Mouse (Mus musculus) heart, embryonic 13.5 days (tissue): ENCODE data around the gene 9930022D16Rik. TPM values are rescaled to one million over a fixed set of nuclear protein-coding genes. Genes with fewer than 3 reads are reported as not detected.

ENCODE experiments used
- ATAC-seq: fragments of 200-750 bp; cut with Nextera tagmentation; 2 replicates; pipeline ENCODE4 v1.8.0; 2017; ENCODE audit warnings: moderate TSS enrichment; ENCODE audit not compliant: insufficient number of reproducible peaks, low FRiP score, low TSS enrichment; ENCODE audit errors: extremely low read depth
- H3K27ac ChIP-seq: fragments of 300-500 bp; sonication (generic); replicated peaks from 2 replicates; pipeline ENCODE4 v1.5.1; 2015; ENCODE audit warnings: moderate library complexity, mild to moderate bottlenecking, inconsistent platforms
- H3K27me3 ChIP-seq: fragments of 300-500 bp; sonication (generic); replicated peaks from 2 replicates; pipeline ENCODE4 v1.6.1; 2015; ENCODE audit warnings: mild to moderate bottlenecking, inconsistent platforms
- H3K36me3 ChIP-seq: fragments of 300-500 bp; sonication (generic); 2 replicates; pipeline ENCODE4 v1.6.1; 2015; ENCODE audit warnings: mild to moderate bottlenecking, inconsistent platforms
- H3K4me1 ChIP-seq: fragments of 300-500 bp; sonication (generic); 2 replicates; pipeline ENCODE4 v1.6.1; 2015; ENCODE audit warnings: inconsistent platforms
- H3K4me2 ChIP-seq: fragments of 300-500 bp; sonication (generic); 2 replicates; pipeline ENCODE4 v1.6.1; 2015; ENCODE audit warnings: inconsistent platforms, mild to moderate bottlenecking, moderate library complexity
- H3K4me3 ChIP-seq: fragments of 300-500 bp; sonication (generic); 2 replicates; pipeline ENCODE4 v1.5.1; 2015; ENCODE audit warnings: moderate library complexity, mild to moderate bottlenecking, inconsistent platforms
- H3K9ac ChIP-seq: fragments of 300-500 bp; sonication (generic); 2 replicates; pipeline ENCODE4 v1.6.1; 2015; ENCODE audit warnings: inconsistent platforms, mild to moderate bottlenecking, moderate library complexity
- H3K9me3 ChIP-seq: fragments of 300-500 bp; sonication (generic); 2 replicates; pipeline ENCODE4 v1.6.1; 2016; ENCODE audit warnings: inconsistent platforms
- WGBS: fragments of 180-500 bp; shearing (Covaris S2); methylation state at CpG from one replicate; pipeline ENCODE4 v1.1.7; 2015; ENCODE audit warnings: mixed read lengths; 5-methylcytosine and 5-hydroxymethylcytosine counted together
- polyA plus RNA-seq: library from polyadenylated mRNA; unstranded; fragments of >200 nt; fragmentation: Nextera tagmentation; extraction: Ambion mirVana; gene quantifications from 2 replicates; pipeline ENCODE4 v1.2.1, GENCODE M21; 2015

The 9930022D16Rik gene
- polyA plus RNA-seq, 1 experiment from 2014 or later: not detected

DNA sequence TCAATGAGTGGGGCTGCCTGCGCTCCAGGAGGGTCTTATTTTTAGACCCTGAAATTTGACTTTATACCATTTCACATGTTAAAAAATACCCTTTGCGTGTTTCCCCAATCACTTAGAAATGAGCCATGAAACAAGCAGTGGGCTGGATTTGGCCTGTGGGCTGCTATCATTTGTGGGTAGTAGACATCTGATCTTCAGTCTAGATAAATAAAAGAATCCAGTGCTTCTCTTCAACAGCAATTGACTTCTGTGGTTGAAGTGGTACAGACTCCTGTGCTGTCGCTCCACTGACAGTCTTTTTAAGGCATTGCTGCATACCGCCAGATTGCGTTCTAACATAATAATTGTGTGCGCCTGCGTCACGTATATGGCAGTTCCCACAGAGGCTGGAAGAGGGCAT, 28.4 kb upstream of the 9930022D16Rik start:
- Histone ChIP-seq H3K27ac (no peak overlapping the region), H3K9ac (no peak overlapping the region), H3K36me3 (no peaks in the 10 kb centered on the region), H3K9me3 (no peaks in the 10 kb centered on the region), H3K4me2 (no peak overlapping the region), H3K4me1 (peaks cover 59% of the 10 kb centered on the region), H3K27me3 (no peaks in the 10 kb centered on the region), H3K4me3 (no peak overlapping the region)
- WGBS: 84% methylated on average over 8 of the region's 8 CpGs
- ATAC-seq: no peak

DNA sequence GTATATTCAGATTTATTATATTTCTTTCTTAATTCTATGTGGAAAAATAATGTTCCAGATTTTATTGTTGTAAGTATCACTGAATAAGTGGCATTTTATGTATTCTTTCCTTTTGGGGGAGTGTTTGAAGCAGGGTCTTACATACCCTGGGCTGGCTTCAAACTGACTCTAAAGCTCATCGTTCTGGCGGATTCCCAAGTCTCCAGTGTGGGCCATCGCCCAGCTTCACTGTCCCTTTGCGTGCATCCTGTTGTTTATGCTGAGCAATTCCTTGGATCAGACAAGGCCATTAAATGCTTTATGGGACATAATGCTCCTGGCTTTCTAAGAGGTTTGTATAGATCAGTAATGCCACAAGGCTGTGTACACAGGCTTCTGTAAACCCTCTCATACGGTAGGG, 24.7 kb upstream of the 9930022D16Rik start:
- no peaks in the 10 kb centered on the region for H3K27me3 ChIP-seq
- no peak overlapping the region for H3K9ac ChIP-seq
- ATAC-seq: no peak
- no peaks in the 10 kb centered on the region for H3K9me3 ChIP-seq
- no peak overlapping the region for H3K4me3 ChIP-seq
- H3K4me2 ChIP-seq: no peak overlapping the region
- WGBS: 87% methylated on average over 5 of the region's 5 CpGs
- H3K4me1 ChIP-seq: peaks cover 61% of the 10 kb centered on the region
- no peak overlapping the region for H3K27ac ChIP-seq
- peaks cover 16% of the 10 kb centered on the region for H3K36me3 ChIP-seq

DNA sequence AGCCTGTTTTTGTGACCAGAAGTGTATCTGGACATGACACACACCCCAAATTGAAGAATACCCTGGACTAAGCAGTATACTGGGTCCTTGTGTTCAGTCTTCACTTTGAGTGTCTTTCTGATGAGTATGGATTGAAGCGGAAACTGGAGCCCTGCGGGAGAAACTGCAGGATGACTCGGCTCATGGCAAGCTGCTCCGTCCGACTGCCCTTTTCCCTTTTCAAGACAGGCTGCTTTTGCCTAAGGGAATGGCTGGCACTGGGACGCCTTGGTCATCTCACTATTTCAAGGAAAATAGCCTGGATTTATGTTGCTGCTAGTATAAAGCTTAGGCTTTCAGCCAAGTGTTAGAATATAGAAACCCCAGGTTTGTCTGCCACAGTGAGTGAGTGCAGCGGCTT, 22.5 kb upstream of the 9930022D16Rik start:
- Histone ChIP-seq H3K4me1 (peaks cover 51% of the 10 kb centered on the region), H3K27me3 (no peaks in the 10 kb centered on the region), H3K9me3 (no peaks in the 10 kb centered on the region), H3K9ac (no peak overlapping the region), H3K36me3 (peaks cover 32% of the 10 kb centered on the region), H3K27ac (no peak overlapping the region), H3K4me2 (no peak overlapping the region), H3K4me3 (no peak overlapping the region)
- 88% methylated on average over 7 of the region's 7 CpGs for WGBS
- no peak for ATAC-seq

DNA sequence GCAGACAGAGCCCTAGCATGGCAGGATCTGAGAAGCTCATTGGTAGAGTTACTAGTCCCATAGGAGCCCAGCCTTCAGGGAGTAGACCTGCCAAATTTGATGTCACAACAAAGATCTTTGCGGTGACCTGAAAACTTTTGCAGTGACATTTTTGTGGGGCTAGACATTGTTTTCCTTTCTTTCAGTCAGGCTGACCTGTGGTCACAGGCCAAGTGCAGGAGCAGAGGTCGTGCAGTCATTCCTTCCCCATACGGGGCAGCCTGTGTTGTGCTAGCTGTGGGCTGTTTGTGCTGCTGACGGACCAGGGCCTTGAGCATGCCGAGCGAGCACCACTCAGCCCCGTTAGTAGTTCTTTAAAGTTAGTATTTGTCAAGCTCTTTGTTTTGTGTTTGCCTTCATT, 22.0 kb upstream of the 9930022D16Rik start:
- 75% methylated on average over 7 of the region's 7 CpGs for WGBS
- no peak for ATAC-seq
- peaks cover 37% of the 10 kb centered on the region for H3K36me3 ChIP-seq
- H3K4me1 ChIP-seq: peaks cover 48% of the 10 kb centered on the region
- no peaks in the 10 kb centered on the region for H3K9me3 ChIP-seq
- no peak overlapping the region for H3K4me2 ChIP-seq
- H3K27ac ChIP-seq: no peak overlapping the region
- no peak overlapping the region for H3K9ac ChIP-seq
- no peaks in the 10 kb centered on the region for H3K27me3 ChIP-seq
- no peak overlapping the region for H3K4me3 ChIP-seq

DNA sequence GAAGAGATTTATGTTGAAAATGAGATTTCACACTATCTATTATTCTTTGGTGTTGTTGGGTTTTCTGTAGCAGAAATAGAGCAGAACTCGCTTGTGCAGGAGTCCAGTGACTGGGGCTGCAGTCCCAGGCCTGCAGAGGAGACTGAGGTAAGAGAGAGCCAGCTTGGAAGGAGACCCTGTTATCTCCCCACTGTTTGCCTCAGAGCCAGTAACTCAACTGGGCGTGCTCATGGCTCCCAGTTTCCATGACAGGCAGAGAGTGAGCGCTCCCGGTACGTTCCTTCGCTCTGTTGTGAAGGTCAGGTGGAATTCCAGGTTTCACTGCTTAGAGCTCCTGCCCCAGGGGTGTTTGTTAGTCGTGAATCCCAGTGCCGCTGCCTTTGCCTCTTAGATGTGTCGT, 21.1 kb upstream of the 9930022D16Rik start:
- H3K4me2 ChIP-seq: no peak overlapping the region
- no peaks in the 10 kb centered on the region for H3K9me3 ChIP-seq
- H3K27me3 ChIP-seq: no peaks in the 10 kb centered on the region
- no peak overlapping the region for H3K9ac ChIP-seq
- H3K27ac ChIP-seq: no peak overlapping the region
- H3K4me3 ChIP-seq: no peak overlapping the region
- no peak for ATAC-seq
- peaks cover 44% of the 10 kb centered on the region for H3K36me3 ChIP-seq
- WGBS: 74% methylated on average over 9 of the region's 9 CpGs
- peaks cover 39% of the 10 kb centered on the region for H3K4me1 ChIP-seq

DNA sequence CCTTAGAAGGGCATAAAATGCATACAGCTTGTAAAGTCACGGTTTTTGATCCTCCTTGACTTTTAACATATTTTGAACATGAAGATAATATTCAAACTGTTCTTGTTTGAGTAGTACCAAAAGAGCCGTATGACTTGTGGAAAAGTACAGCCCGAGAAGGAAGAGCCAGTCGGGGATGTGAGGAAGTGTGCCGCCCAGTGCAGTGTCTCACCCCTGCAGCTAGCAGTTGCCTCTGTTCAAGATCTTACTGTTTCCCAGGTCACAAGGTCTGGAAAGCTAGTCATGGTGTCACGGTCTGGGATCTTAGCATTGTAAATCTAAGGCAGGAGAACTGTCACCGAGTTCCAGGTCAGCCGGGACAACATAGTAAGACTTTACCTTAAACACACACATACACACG, 19.0 kb upstream of the 9930022D16Rik start:
- WGBS: 79% methylated on average over 9 of the region's 9 CpGs
- Histone ChIP-seq H3K4me2 (no peak overlapping the region), H3K9ac (no peak overlapping the region), H3K36me3 (peaks cover 65% of the 10 kb centered on the region), H3K27ac (no peak overlapping the region), H3K4me1 (peaks cover 24% of the 10 kb centered on the region), H3K4me3 (no peak overlapping the region), H3K9me3 (no peaks in the 10 kb centered on the region), H3K27me3 (no peaks in the 10 kb centered on the region)
- no peak for ATAC-seq

DNA sequence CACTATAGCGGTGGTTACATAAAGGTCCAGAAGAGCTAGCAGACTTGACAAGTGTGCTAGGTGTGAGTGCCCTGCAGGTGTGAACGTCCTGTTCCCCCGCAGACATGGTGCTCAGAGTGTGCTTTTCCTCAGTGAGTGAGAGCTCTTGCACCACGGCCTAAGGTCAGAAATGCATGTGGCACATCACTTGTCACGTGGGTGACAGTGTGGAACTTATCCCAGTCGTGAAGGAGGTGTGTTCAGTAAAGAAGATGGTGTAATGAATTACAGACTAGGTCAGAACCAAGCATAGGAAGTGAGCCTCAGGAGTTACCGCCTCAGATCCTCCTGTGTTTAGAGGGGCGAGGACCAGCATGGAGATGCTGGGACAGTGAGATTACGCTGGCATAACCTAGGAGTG, 18.4 kb upstream of the 9930022D16Rik start:
- 83% methylated on average over 9 of the region's 9 CpGs for WGBS
- H3K4me3 ChIP-seq: no peak overlapping the region
- H3K36me3 ChIP-seq: peaks cover 69% of the 10 kb centered on the region
- no peak overlapping the region for H3K27ac ChIP-seq
- no peaks in the 10 kb centered on the region for H3K27me3 ChIP-seq
- peaks cover 24% of the 10 kb centered on the region for H3K4me1 ChIP-seq
- no peaks in the 10 kb centered on the region for H3K9me3 ChIP-seq
- no peak overlapping the region for H3K9ac ChIP-seq
- no peak overlapping the region for H3K4me2 ChIP-seq
- no peak for ATAC-seq

DNA sequence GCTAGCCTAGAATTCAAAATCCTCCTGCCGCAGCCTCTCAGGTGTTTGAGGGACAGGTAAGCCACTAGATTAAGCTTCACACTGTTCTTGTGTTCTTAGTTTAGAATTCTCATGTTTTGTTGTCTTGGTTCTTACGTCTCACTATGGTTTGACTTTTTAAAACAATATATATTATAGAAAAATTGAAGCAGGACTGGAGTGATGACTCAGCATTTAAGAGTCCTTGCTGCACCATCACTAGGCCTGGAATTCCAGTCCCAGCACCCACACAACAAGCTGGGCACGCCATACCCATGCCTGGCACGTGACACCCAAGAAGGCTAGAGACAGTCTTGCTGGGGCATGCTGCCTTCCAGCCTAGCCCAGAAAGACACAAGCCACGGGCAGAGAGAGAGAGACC, 7.3 kb upstream of the 9930022D16Rik start:
- H3K27me3 ChIP-seq: no peaks in the 10 kb centered on the region
- H3K4me2 ChIP-seq: no peak overlapping the region
- no peak overlapping the region for H3K9ac ChIP-seq
- no peak for ATAC-seq
- no peak overlapping the region for H3K27ac ChIP-seq
- H3K4me1 ChIP-seq: 0 out of 2 replicates have a peak, but pooled peaks cover 2% of the 10 kb centered on the region
- H3K36me3 ChIP-seq: peaks cover under 1% of the 10 kb centered on the region; the same call in 1 of the 2 replicates
- H3K4me3 ChIP-seq: no peak overlapping the region
- WGBS: 80% methylated on average over 5 of the region's 5 CpGs
- no peaks in the 10 kb centered on the region for H3K9me3 ChIP-seq

DNA sequence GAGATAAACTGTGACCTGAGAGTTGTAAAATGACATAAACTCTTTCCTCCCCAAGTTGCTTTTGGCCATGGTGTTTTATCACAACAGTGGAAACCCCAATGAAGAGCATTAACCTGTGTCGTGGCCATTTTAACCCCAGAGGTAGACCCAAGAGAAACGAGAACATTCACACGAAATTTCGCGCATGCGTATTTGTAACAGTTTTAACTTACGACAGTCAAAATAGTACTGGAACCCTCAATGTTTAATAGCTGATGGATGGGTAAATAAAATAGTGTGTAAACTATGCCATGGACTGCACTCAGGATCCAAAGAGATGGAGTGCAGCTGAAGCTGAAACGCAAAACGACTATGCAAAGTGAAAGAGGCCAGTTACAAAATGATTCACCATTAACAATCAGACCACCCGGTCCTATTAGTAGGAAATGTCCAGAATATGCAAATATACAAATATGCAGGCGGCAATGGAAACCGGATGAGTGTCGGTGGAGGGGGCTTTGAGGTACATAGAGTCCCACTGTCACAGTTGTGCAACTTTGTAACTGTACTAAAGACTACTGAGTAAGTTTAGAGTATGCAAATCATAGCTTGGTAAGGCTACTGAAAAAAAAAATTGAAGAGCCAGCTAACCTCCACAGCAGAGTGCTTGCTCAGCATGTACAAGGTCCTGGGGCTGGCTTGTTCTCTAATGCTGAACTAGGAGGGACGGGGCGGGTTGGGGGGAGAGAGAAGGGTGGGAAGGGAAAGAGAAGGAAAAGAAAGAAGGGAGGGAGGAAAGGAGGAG, 3.3 kb upstream of the 9930022D16Rik start:
- WGBS: 86% methylated on average over 15 of the region's 15 CpGs

DNA sequence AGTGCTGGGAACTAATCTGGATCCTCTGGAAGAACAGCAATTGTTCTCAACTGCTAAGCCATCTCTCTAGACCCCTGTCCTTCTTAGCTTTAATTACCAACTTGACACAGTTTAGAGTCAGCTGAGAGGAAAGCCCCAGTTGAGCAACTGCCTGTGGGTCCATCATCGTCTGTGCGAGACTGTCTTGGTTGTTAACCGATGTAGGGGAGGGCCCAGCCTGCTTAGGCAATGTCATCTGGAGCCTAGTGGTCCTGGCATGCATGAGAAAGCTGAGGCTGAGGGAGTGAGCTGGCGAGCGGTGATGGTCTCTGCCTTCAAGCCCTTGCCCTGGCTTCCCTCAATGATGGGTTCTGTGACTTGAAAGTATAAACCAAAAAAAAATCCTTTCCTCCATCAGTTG, 1.1 kb downstream of the 9930022D16Rik start:
- peaks cover 3% of the 10 kb centered on the region for H3K27me3 ChIP-seq
- H3K4me2 ChIP-seq: no peak overlapping the region
- H3K27ac ChIP-seq: no peak overlapping the region
- no peaks in the 10 kb centered on the region for H3K4me1 ChIP-seq
- no peaks in the 10 kb centered on the region for H3K36me3 ChIP-seq
- no peak overlapping the region for H3K9ac ChIP-seq
- WGBS: 88% methylated on average over 5 of the region's 5 CpGs
- no peak for ATAC-seq
- peaks cover 5% of the 10 kb centered on the region; the same call in 1 of the 2 replicates for H3K9me3 ChIP-seq
- H3K4me3 ChIP-seq: no peak overlapping the region

More for the DNA sequence above, 3.3 kb upstream of the 9930022D16Rik start:
- no peaks in the 10 kb centered on the region for H3K36me3 ChIP-seq
- no peak overlapping the region for H3K9ac ChIP-seq
- H3K9me3 ChIP-seq: peaks cover 5% of the 10 kb centered on the region; the same call in 1 of the 2 replicates
- H3K4me2 ChIP-seq: no peak overlapping the region
- H3K4me1 ChIP-seq: no peaks in the 10 kb centered on the region
- no peak for ATAC-seq
- no peak overlapping the region for H3K4me3 ChIP-seq
- H3K27ac ChIP-seq: no peak overlapping the region
- no peaks in the 10 kb centered on the region for H3K27me3 ChIP-seq

DNA sequence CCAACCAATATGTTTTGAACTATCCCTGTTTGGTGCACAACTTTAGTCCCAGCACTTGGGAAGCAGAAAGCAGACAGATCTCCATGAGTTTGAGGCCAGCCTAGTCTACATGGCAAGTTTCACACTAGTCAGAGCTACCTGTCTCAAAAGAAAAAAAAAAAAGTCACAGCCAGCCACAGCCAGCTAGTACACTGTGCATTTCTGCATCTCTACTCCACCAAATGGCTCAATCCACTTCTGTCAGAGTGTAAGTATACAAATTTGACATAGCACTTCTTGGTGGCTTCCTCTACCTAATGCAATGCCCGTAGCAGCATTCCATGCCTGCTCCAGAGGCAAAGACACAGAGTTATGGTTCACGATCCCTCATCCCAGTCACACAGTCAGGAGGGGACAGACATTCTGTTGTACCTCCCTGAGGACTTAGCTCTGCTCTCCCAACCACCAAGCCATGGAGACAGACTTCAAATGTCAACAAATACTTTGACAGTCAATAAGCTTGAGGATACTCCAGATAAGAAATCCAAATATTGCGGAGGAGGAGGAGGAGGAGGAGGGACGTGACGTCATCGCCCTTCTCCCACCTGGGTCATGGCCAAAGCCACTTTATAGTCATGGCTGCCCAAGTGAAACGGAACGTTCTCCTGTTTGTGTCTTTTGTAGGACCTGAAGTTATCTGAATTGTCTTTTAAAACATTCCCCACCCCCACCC, 3.1 kb downstream of the 9930022D16Rik start:
- Histone ChIP-seq H3K9me3 (peaks cover 4% of the 10 kb centered on the region; the same call in 1 of the 2 replicates), H3K4me3 (no peak overlapping the region), H3K36me3 (no peaks in the 10 kb centered on the region), H3K4me1 (no peaks in the 10 kb centered on the region), H3K27ac (no peak overlapping the region), H3K4me2 (no peak overlapping the region), H3K9ac (no peak overlapping the region), H3K27me3 (peaks cover 3% of the 10 kb centered on the region)
- no peak for ATAC-seq
- WGBS: 63% methylated on average over 8 of the region's 8 CpGs
